Comparison of ENCODE assay signal across 14 mouse cellular contexts in the genomic region with DNA sequence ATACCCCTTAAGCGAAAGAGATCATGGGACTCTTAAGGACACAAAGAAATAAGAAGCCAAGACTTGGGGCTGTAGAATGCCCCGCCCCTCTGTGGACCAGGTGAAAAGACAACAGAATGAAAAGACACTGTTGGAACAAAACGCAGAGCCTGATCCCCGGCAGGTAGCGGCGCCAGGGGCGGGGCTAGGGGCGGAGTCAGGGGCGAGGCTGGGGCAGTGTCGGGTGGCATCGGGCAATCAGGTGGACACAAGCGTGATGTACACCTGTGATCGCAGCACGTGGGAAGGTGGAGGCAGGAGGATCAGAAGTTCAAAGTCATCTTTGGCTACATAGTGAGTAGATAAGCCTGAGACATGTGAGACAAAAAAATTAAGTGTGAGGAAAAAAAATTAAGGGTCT.
A peak's percentile ranks its signal among the peaks of the same experiment; 100 is the strongest.
DNase-seq lines count a peak whose midpoint lies in the region; ATAC-seq and TF ChIP-seq lines count a peak whose summit lies in the region.
"Had no signal": no experiment of that assay in that cellular context is flagged by ENCODE, and none has a peak within 500 bp of the region (broad histone marks: within the 10 kb centered on the region; RNA-seq: fewer than 3 reads in every experiment).

No protein-coding gene starts in this region.

- H3K4me3 ChIP-seq in left cerebral cortex, adult 2 months = no peak overlapping the region
- no peak overlapping the region for H3K4me3 ChIP-seq in thymus, adult 2 months (ENCODE audit: control insufficient read depth, insufficient read depth, low read length)
- no peak overlapping the region for H3K4me3 ChIP-seq in hindbrain, embryonic 11.5 days (ENCODE audit: low read depth, low read length)
- H3K4me3 ChIP-seq: heart, embryonic 10.5 days; liver, embryonic 13.5 days; neural tube, embryonic 12.5 days had no signal

- no peak overlapping the region for H3K9ac ChIP-seq in hindbrain, embryonic 11.5 days (ENCODE audit: low read depth, low read length)
- H3K9ac ChIP-seq: liver, embryonic 13.5 days; neural tube, embryonic 12.5 days had no signal

- no peak overlapping the region for H3K4me2 ChIP-seq in hindbrain, embryonic 11.5 days (replicated peaks; ENCODE audit: low read depth, low read length)
- H3K4me2 ChIP-seq: liver, embryonic 13.5 days; neural tube, embryonic 12.5 days had no signal

- intact Hi-C loops in left cerebral cortex, adult 2 months (cut with DNase I) = no loop called here
- intact Hi-C loops in left cerebral cortex, postnatal 36 days (cut with DNase I) = no loop called here

- 78% methylated on average over 14 of the region's 14 CpGs for WGBS in thymus, adult 2 months
- 19% methylated on average over 14 of the region's 14 CpGs for WGBS in hindbrain, embryonic 11.5 days

- H3K27ac ChIP-seq in left cerebral cortex, adult 2 months = peak overlapping the region; percentile 28; the same call in 1 of the 2 replicates
- no peak overlapping the region for H3K27ac ChIP-seq in thymus, adult 2 months (ENCODE audit: control insufficient read depth, insufficient read depth, low read length)
- H3K27ac ChIP-seq in hindbrain, embryonic 11.5 days (ENCODE audit: low read depth, low read length) = no peak overlapping the region
- H3K27ac ChIP-seq: heart, embryonic 10.5 days; liver, embryonic 13.5 days; neural tube, embryonic 12.5 days had no signal

- TF ChIP-seq CTCF in left cerebral cortex, adult 2 months (IDR thresholded peaks at IDR 0.05) = no peak
- TF ChIP-seq CTCF in thymus, adult 2 months (IDR thresholded peaks at IDR 0.05; ENCODE audit: borderline replicate concordance, control insufficient read depth, extremely low read depth, insufficient read depth, low read length, poor library complexity) = no peak

- H3K27me3 ChIP-seq in thymus, adult 2 months (ENCODE audit: control insufficient read depth, insufficient read depth, low read length) = no peaks in the 10 kb centered on the region
- no peaks in the 10 kb centered on the region for H3K27me3 ChIP-seq in hindbrain, embryonic 11.5 days (ENCODE audit: control insufficient read depth, insufficient read depth, low read length)
- H3K27me3 ChIP-seq: liver, embryonic 13.5 days; neural tube, embryonic 12.5 days had no signal

- no peaks in the 10 kb centered on the region for H3K4me1 ChIP-seq in thymus, adult 2 months (replicated peaks; ENCODE audit: control insufficient read depth, insufficient read depth, low read length)
- H3K4me1 ChIP-seq in hindbrain, embryonic 11.5 days (replicated peaks; ENCODE audit: control insufficient read depth, insufficient read depth, low read length) = no peaks in the 10 kb centered on the region
- H3K4me1 ChIP-seq: heart, embryonic 10.5 days; liver, embryonic 13.5 days; neural tube, embryonic 12.5 days had no signal

- no peak for ATAC-seq in hindbrain, embryonic 11.5 days (ENCODE audit: low FRiP score)
- no peak for ATAC-seq in megakaryocyte-erythroid progenitor cell, adult 5-6 weeks (replicated peaks; ENCODE audit: low FRiP score, low TSS enrichment, poor library complexity, severe bottlenecking)
- ATAC-seq: inflammation-experienced regulatory T-cells, adult 6 months had no signal

- DNase-seq in left cerebral cortex, adult 2 months (ENCODE audit: extremely low spot score in 1 of 2, low spot score in 2 of 2) = no peak
- no peak for DNase-seq in left cerebral cortex, postnatal 36 days (ENCODE audit: low spot score in 2 of 2)
- peak; percentile 19 for DNase-seq in thymus, postnatal 4 days
- no peak for DNase-seq in thymus, adult 2 months
- DNase-seq in kidney, postnatal 14 days = peak; percentile 23
- DNase-seq in hindbrain, embryonic 11.5 days (ENCODE audit: low spot score) = no peak
- DNase-seq: cerebellum, postnatal 14 days; gastrocnemius, postnatal 36 days; heart, postnatal 36 days; liver, embryonic 13.5 days had no signal

- no peaks in the 10 kb centered on the region for H3K36me3 ChIP-seq in thymus, adult 2 months (ENCODE audit: control insufficient read depth, insufficient read depth, low read length)
- no peaks in the 10 kb centered on the region for H3K36me3 ChIP-seq in hindbrain, embryonic 11.5 days (ENCODE audit: control insufficient read depth, insufficient read depth, low read length)
- H3K36me3 ChIP-seq: heart, embryonic 10.5 days; liver, embryonic 13.5 days; neural tube, embryonic 12.5 days had no signal

- TF ChIP-seq POLR2A in thymus, adult 2 months (IDR thresholded peaks at IDR 0.05; ENCODE audit: control insufficient read depth, extremely low read depth, insufficient read depth, low read length, poor library complexity) = no peak

- no peaks in the 10 kb centered on the region for H3K9me3 ChIP-seq in hindbrain, embryonic 11.5 days (ENCODE audit: control insufficient read depth, low read length)
- H3K9me3 ChIP-seq: heart, embryonic 10.5 days; liver, embryonic 13.5 days had no signal

Comparison
In these comparisons a context has a peak if more than half of its experiments do, and no peak if none do; other contexts are left out.
1. DNase-seq: peak in thymus, postnatal 4 days (single experiment) and kidney, postnatal 14 days (single experiment); none in left cerebral cortex, adult 2 months (0 of 2), left cerebral cortex, postnatal 36 days (0 of 2), thymus, adult 2 months (single experiment) and hindbrain, embryonic 11.5 days (single experiment).